Mouse (Mus musculus): ENCODE measurements around the gene Lgals7.

- TF ChIP-seq POLR2A (IDR thresholded peaks at IDR 0.05; ENCODE audit: extremely low read depth, insufficient read depth, low read length) (no peak), CTCF (IDR thresholded peaks at IDR 0.05; ENCODE audit: extremely low read depth, insufficient read depth, low read length) (no peak)
Observed at GRCm38 (mm10) chr7:28902809-28903208, 39.2 kb downstream of the Lgals7 start.
